Mouse (Mus musculus): ENCODE data around the gene Apol7e. TPM values are rescaled to one million over a fixed set of nuclear protein-coding genes. Genes with fewer than 3 reads are reported as not detected.

The Apol7e gene
- polyA plus RNA-seq, 1 experiment: not detected

GRCm38 (mm10) chr15:77763050-77763449 lies 64.4 kb downstream of the Apol7e start:
- no peaks in the 10 kb centered on the region for H3K9me3 ChIP-seq
- no peaks in the 10 kb centered on the region for H3K27me3 ChIP-seq (replicated peaks)
- peaks cover 96% of the 10 kb centered on the region for H3K36me3 ChIP-seq (replicated peaks; ENCODE audit: low read length)
- no peak overlapping the region for H3K4me3 ChIP-seq (replicated peaks)
- H3K4me1 ChIP-seq: peaks cover 67% of the 10 kb centered on the region
- TF ChIP-seq GATA1 (IDR thresholded peaks at IDR 0.05; ENCODE audit: borderline replicate concordance, low read length) (no peak), FLI1 (IDR thresholded peaks at IDR 0.05; ENCODE audit: low read length) (no peak)

- peaks cover 98% of the 10 kb centered on the region for H3K36me3 ChIP-seq (replicated peaks; ENCODE audit: low read length)
- H3K27me3 ChIP-seq (replicated peaks): no peaks in the 10 kb centered on the region
- H3K4me3 ChIP-seq (replicated peaks): no peak overlapping the region
- no peak for TF ChIP-seq FLI1 (IDR thresholded peaks at IDR 0.05; ENCODE audit: low read length)
- no peak for TF ChIP-seq GATA1 (IDR thresholded peaks at IDR 0.05; ENCODE audit: borderline replicate concordance, low read length)
- H3K9me3 ChIP-seq: no peaks in the 10 kb centered on the region
- H3K4me1 ChIP-seq: peaks cover 74% of the 10 kb centered on the region
Measured at GRCm38 (mm10) chr15:77763702-77764101, 65.0 kb downstream of the Apol7e start.

GRCm38 (mm10) chr15:77764391-77765006 lies 65.8 kb downstream of the Apol7e start:
- Histone ChIP-seq H3K9me3 (no peaks in the 10 kb centered on the region), H3K4me3 (replicated peaks) (peak overlapping the region; percentile 21), H3K4me1 (peaks cover 82% of the 10 kb centered on the region), H3K27me3 (replicated peaks) (no peaks in the 10 kb centered on the region), H3K36me3 (replicated peaks; ENCODE audit: low read length) (peaks cover 100% of the 10 kb centered on the region)
- no peak for TF ChIP-seq FLI1 (IDR thresholded peaks at IDR 0.05; ENCODE audit: low read length)
- no peak for TF ChIP-seq GATA1 (IDR thresholded peaks at IDR 0.05; ENCODE audit: borderline replicate concordance, low read length)

GRCm38 (mm10) chr15:77765484-77766093 lies 66.9 kb downstream of the Apol7e start:
- Histone ChIP-seq H3K4me3 (replicated peaks) (no peak overlapping the region), H3K9me3 (no peaks in the 10 kb centered on the region), H3K4me1 (peaks cover 82% of the 10 kb centered on the region), H3K36me3 (replicated peaks; ENCODE audit: low read length) (peaks cover 100% of the 10 kb centered on the region), H3K27me3 (replicated peaks) (no peaks in the 10 kb centered on the region)
- TF ChIP-seq FLI1 (IDR thresholded peaks at IDR 0.05; ENCODE audit: low read length) (no peak), GATA1 (IDR thresholded peaks at IDR 0.05; ENCODE audit: borderline replicate concordance, low read length) (no peak)

- Histone ChIP-seq H3K4me1 (peaks cover 84% of the 10 kb centered on the region), H3K27me3 (replicated peaks) (no peaks in the 10 kb centered on the region), H3K9me3 (no peaks in the 10 kb centered on the region), H3K36me3 (replicated peaks; ENCODE audit: low read length) (peaks cover 100% of the 10 kb centered on the region), H3K4me3 (replicated peaks) (no peak overlapping the region)
- TF ChIP-seq GATA1 (IDR thresholded peaks at IDR 0.05; ENCODE audit: borderline replicate concordance, low read length) (no peak), FLI1 (IDR thresholded peaks at IDR 0.05; ENCODE audit: low read length) (no peak)
Measured at GRCm38 (mm10) chr15:77766981-77767380, 68.3 kb downstream of the Apol7e start.

Other genes starting within 250 kb of the Apol7e start
- not detected in 2 replicates for gene Apol10a, start 221.8 kb upstream of the Apol7e start, polyA plus RNA-seq (2012; ENCODE audit: insufficient read depth, low replicate concordance)
- gene Apol11a, start 190.6 kb upstream of the Apol7e start, polyA plus RNA-seq (2012; ENCODE audit: insufficient read depth, low replicate concordance): not detected in 2 replicates
- gene Apol7c, start 165.5 kb upstream of the Apol7e start, polyA plus RNA-seq (2012; ENCODE audit: insufficient read depth, low replicate concordance): not detected in 2 replicates
- gene 1700025B11Rik, start 137.0 kb upstream of the Apol7e start, polyA plus RNA-seq (2012; ENCODE audit: insufficient read depth, low replicate concordance): not detected in 2 replicates
- gene Apol10b, start 102.7 kb upstream of the Apol7e start, polyA plus RNA-seq (2012; ENCODE audit: insufficient read depth, low replicate concordance): not detected in 2 replicates
- not detected in 2 replicates for gene Gm36245, start 99.6 kb upstream of the Apol7e start, polyA plus RNA-seq (2012; ENCODE audit: insufficient read depth, low replicate concordance)
- 0.37 TPM in 1 of 2 replicates, not detected in the other for gene Apol11b, start 55.6 kb upstream of the Apol7e start, polyA plus RNA-seq (2012; ENCODE audit: insufficient read depth, low replicate concordance)
- gene Apol9b, start 30.2 kb downstream of the Apol7e start, polyA plus RNA-seq (2012; ENCODE audit: insufficient read depth, low replicate concordance): 1.2 TPM in 1 of 2 replicates, not detected in the other
- gene Apol8, start 58.1 kb downstream of the Apol7e start, polyA plus RNA-seq (2012; ENCODE audit: insufficient read depth, low replicate concordance): 0.82 and 2.7 TPM in 2 replicates
- gene Myh9, start 143.3 kb downstream of the Apol7e start, polyA plus RNA-seq (2012; ENCODE audit: insufficient read depth, low replicate concordance): 1,439 and 1,641 TPM in 2 replicates
- gene Txn2, start 230.1 kb downstream of the Apol7e start, polyA plus RNA-seq (2012; ENCODE audit: insufficient read depth, low replicate concordance): 186 and 405 TPM in 2 replicates